Mouse (Mus musculus) forebrain, embryonic 11.5 days (tissue): ENCODE measurements around the gene Gm11213. TPM values are rescaled to one million over a fixed set of nuclear protein-coding genes. Genes with fewer than 3 reads are reported as not detected.

Source experiments
- ATAC-seq: fragments of 200-750 bp; cut with Nextera tagmentation; replicated peaks from 2 replicates; pipeline ENCODE4 v1.8.0; 2017; ENCODE audit warnings: moderate TSS enrichment; ENCODE audit not compliant: low FRiP score
- DNase-seq: peaks from one replicate; pipeline ENCODE4 v3.0.0-alpha.2; 2017; ENCODE audit warnings: low spot score
- H3K27ac ChIP-seq: fragments of 300-500 bp; sonication (generic); 2 replicates; pipeline ENCODE4 v1.5.1; 2014; ENCODE audit warnings: low read depth, low read length
- H3K27me3 ChIP-seq: fragments of 300-500 bp; sonication (generic); 2 replicates; pipeline ENCODE4 v1.6.1; 2014; ENCODE audit warnings: mild to moderate bottlenecking, low read length, mixed read lengths; ENCODE audit not compliant: control insufficient read depth, insufficient read depth
- H3K36me3 ChIP-seq: fragments of 300-500 bp; sonication (generic); 2 replicates; pipeline ENCODE4 v1.6.1; 2014; ENCODE audit warnings: mild to moderate bottlenecking, low read length, moderate library complexity, mixed read lengths; ENCODE audit not compliant: control insufficient read depth, insufficient read depth
- H3K4me1 ChIP-seq: fragments of 300-500 bp; sonication (generic); replicated peaks from 2 replicates; pipeline ENCODE4 v1.6.1; 2014; ENCODE audit warnings: low read length, mixed read lengths; ENCODE audit not compliant: control insufficient read depth, insufficient read depth
- H3K4me2 ChIP-seq: fragments of 300-500 bp; sonication (generic); 2 replicates; pipeline ENCODE4 v1.6.1; 2014; ENCODE audit warnings: low read depth, mild to moderate bottlenecking, low read length, moderate library complexity, mixed read lengths; ENCODE audit not compliant: severe bottlenecking
- H3K4me3 ChIP-seq: fragments of 300-500 bp; sonication (generic); 2 replicates; pipeline ENCODE4 v1.5.1; 2014; ENCODE audit warnings: low read depth, low read length
- H3K9ac ChIP-seq: fragments of 300-500 bp; sonication (generic); 2 replicates; pipeline ENCODE4 v1.6.1; 2014; ENCODE audit warnings: low read length
- H3K9me3 ChIP-seq: fragments of 300-500 bp; sonication (generic); 2 replicates; pipeline ENCODE4 v1.6.1; 2016; ENCODE audit warnings: low read length, mixed read lengths; ENCODE audit not compliant: control insufficient read depth
- WGBS: fragments of 180-500 bp; shearing (Covaris S2); extraction: QIAGEN DNeasy Blood & Tissue Kit; methylation state at CpG from one replicate; pipeline ENCODE4 v1.1.7; 2014; 5-methylcytosine and 5-hydroxymethylcytosine counted together
- polyA plus RNA-seq: library from polyadenylated mRNA; unstranded; fragments of >200 nt; fragmentation: Nextera tagmentation; extraction: Ambion mirVana; gene quantifications from 2 replicates; pipeline ENCODE4 v1.2.1, GENCODE M21; 2014

Gene Gm11213
- polyA plus RNA-seq, 1 experiment from 2014 or later, result not detected

DNA sequence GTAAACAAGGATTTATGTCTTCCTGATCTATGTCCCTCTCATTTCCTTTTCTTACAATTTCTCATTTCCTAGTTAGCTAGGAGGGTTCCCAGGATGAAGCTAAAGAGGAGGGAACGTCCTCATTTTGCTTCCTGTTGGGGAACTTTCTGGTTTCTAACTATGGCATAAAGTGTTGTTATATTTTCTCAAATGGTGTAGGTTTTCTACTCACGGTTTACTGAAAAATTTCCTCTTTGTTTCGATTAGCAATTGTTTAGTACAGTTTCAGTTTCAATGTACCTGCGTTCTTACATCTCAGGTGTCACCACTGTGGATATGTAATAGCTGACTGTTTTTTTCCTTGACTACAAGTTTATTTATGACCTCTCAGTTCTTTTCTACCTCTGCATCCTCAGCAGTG lies 14.5 kb downstream of the Gm11213 start:
- DNase-seq (no peak), ATAC-seq (no peak)
- no peak overlapping the region for H3K9ac ChIP-seq
- H3K4me2 ChIP-seq, result no peak overlapping the region
- no peaks in the 10 kb centered on the region for H3K9me3 ChIP-seq
- H3K27me3 ChIP-seq, result no peaks in the 10 kb centered on the region
- 92% methylated on average over 4 of the region's 4 CpGs for WGBS
- H3K4me1 ChIP-seq, result no peaks in the 10 kb centered on the region
- H3K36me3 ChIP-seq, result no peaks in the 10 kb centered on the region
- no peak overlapping the region for H3K4me3 ChIP-seq
- H3K27ac ChIP-seq, result no peak overlapping the region

DNA sequence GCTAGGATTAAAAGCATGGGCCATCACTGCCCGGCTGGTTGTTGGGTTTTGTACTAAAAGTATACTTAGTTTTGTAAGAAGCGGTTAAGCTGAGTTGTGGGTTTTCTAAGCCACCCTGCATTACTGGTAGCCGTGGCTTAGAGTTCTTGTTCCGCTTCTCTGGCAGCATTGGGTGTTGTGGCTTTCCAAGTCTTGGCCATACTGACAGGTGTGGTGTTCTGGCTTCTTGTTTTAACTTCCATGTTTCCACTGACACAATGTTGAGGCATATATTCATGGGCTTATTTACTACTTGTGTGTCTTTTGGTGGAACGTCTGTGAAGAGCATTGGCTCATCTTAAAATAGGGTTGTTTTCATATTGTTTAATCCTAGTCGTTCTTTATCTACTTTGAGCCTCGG lies 15.1 kb downstream of the Gm11213 start:
- Histone ChIP-seq H3K4me3 (no peak overlapping the region), H3K9ac (no peak overlapping the region), H3K36me3 (no peaks in the 10 kb centered on the region), H3K4me1 (no peaks in the 10 kb centered on the region), H3K9me3 (no peaks in the 10 kb centered on the region), H3K27ac (no peak overlapping the region), H3K4me2 (no peak overlapping the region), H3K27me3 (no peaks in the 10 kb centered on the region)
- WGBS, result 88% methylated on average over 7 of the region's 7 CpGs
- no peak for DNase-seq
- no peak for ATAC-seq

DNA sequence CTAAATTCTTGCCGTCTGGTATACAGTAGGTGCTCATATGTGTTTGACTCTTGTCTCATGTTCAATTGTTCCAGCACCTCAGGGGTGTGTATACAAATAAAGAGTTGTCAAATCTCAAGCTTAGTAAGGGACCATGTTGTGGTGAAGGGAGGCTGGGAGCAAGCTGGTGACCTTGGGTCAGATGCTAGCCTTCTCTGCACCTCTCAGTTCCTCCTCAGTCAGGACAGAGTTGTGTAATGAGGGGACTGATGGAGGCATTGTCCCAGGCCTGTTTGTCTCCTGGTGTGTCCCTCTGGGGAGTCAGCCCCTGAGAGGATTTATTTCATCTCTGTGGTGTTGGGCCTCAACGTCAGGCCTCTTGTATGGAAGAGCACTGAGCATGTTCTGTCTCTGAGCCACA lies 18.8 kb downstream of the Gm11213 start:
- no peak overlapping the region for H3K9ac ChIP-seq
- H3K9me3 ChIP-seq, result no peaks in the 10 kb centered on the region
- no peak overlapping the region for H3K4me3 ChIP-seq
- no peaks in the 10 kb centered on the region for H3K4me1 ChIP-seq
- ATAC-seq (no peak), DNase-seq (no peak)
- no peaks in the 10 kb centered on the region for H3K27me3 ChIP-seq
- 90% methylated on average over 2 of the region's 2 CpGs for WGBS
- no peaks in the 10 kb centered on the region for H3K36me3 ChIP-seq
- H3K27ac ChIP-seq, result no peak overlapping the region
- no peak overlapping the region for H3K4me2 ChIP-seq

GRCm38 (mm10) chr4:63585216-63585615 lies 19.8 kb downstream of the Gm11213 start:
- WGBS, result 86% methylated on average over 10 of the region's 10 CpGs
- no peak for ATAC-seq
- no peak for DNase-seq
- H3K4me2 ChIP-seq, result no peak overlapping the region
- H3K9ac ChIP-seq, result no peak overlapping the region
- H3K4me3 ChIP-seq, result no peak overlapping the region
- no peaks in the 10 kb centered on the region for H3K36me3 ChIP-seq
- no peaks in the 10 kb centered on the region for H3K9me3 ChIP-seq
- no peaks in the 10 kb centered on the region for H3K4me1 ChIP-seq
- no peak overlapping the region for H3K27ac ChIP-seq
- H3K27me3 ChIP-seq, result no peaks in the 10 kb centered on the region

GRCm38 (mm10) chr4:63582580-63582979 lies 22.5 kb downstream of the Gm11213 start:
- DNase-seq (peak; percentile 61), ATAC-seq (no peak)
- no peaks in the 10 kb centered on the region for H3K36me3 ChIP-seq
- peaks cover 2% of the 10 kb centered on the region; the same call in 1 of the 2 replicates for H3K4me1 ChIP-seq
- no peak overlapping the region for H3K27ac ChIP-seq
- H3K9me3 ChIP-seq, result no peaks in the 10 kb centered on the region
- no peak overlapping the region for H3K4me3 ChIP-seq
- H3K9ac ChIP-seq, result no peak overlapping the region
- no peak overlapping the region for H3K4me2 ChIP-seq
- H3K27me3 ChIP-seq, result no peaks in the 10 kb centered on the region
- 62% methylated on average over 5 of the region's 5 CpGs for WGBS

DNA sequence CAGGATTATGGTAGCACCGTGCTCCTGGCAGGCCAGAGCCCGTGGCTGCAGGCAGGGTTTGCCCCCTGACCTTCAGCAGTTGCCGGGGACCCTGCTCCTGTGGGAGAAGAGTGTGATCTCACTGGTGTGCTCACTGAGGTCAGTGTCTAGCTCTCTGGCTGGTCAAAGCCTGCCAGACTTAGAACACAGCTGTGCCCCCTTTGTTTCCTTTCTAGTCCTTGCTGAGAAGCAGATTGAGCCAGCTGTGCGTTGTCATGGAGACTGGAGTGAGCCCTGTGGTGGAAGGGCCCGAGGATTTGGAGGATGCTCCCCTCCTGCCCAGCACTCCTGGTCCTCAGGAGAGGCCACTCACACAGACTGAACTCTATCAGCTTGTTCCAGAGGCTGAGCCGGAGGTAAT lies 25.0 kb downstream of the Gm11213 start:
- H3K4me3 ChIP-seq, result no peak overlapping the region
- 18% methylated on average over 6 of the region's 6 CpGs for WGBS
- no peaks in the 10 kb centered on the region for H3K36me3 ChIP-seq
- DNase-seq, result peak; percentile 61
- no peak overlapping the region for H3K4me2 ChIP-seq
- H3K27ac ChIP-seq, result no peak overlapping the region
- ATAC-seq, result peak; percentile 88
- peaks cover 2% of the 10 kb centered on the region; the same call in 1 of the 2 replicates for H3K4me1 ChIP-seq
- H3K9ac ChIP-seq, result no peak overlapping the region; the same call in 1 of the 2 replicates
- H3K27me3 ChIP-seq, result no peaks in the 10 kb centered on the region
- H3K9me3 ChIP-seq, result no peaks in the 10 kb centered on the region

DNA sequence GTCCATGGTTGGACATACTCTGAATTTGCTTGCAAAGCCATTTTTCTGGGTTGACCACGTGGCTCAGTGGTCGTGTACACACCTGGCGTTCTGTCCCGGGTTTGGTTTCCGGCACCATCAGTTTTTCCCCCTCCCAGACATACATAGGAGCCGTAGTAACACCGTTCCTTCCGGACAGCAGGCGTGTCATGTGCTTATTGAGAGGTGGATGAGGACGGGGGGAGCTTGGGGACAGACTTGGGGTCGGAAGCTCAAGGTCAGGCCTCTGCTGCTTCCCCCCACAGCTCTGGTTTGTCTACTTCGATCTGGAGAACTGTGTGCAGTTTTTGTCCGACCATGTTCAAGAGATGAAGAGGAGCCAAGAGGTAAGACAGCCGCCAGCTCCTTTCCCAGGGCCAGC lies 25.4 kb downstream of the Gm11213 start:
- no peak overlapping the region for H3K27ac ChIP-seq
- H3K9ac ChIP-seq, result no peak overlapping the region; the same call in 1 of the 2 replicates
- peak; percentile 40; the same call in 1 of the 2 replicates for ATAC-seq

DNA sequence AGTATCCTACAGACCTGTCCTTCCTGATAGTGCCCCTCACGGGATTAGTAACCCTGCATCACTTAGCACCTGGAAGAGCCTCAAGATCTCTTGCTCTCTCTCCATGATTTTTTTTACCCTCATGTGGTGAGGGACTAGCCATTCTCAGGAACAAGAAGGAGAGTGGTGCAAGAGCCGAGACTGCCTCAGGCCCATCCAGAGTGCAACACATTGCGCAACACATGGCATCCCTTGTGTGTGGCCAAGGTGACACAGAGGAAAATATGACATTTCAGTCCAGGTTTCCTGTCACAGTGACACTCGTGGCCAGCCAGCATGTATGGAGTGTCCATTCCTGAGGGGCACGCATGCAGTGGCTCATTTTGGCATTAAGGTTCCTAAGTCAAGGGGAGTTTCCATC lies 32.4 kb downstream of the Gm11213 start:
- Histone ChIP-seq H3K9me3 (no peaks in the 10 kb centered on the region), H3K27ac (no peak overlapping the region), H3K4me1 (peaks cover 6% of the 10 kb centered on the region; the same call in 1 of the 2 replicates), H3K4me2 (no peak overlapping the region), H3K4me3 (no peak overlapping the region), H3K27me3 (no peaks in the 10 kb centered on the region), H3K9ac (no peak overlapping the region), H3K36me3 (no peaks in the 10 kb centered on the region)
- DNase-seq (no peak), ATAC-seq (no peak)
- WGBS, result 90% methylated on average over 5 of the region's 5 CpGs

More for the DNA sequence above, 25.4 kb downstream of the Gm11213 start:
- H3K9me3 ChIP-seq, result no peaks in the 10 kb centered on the region
- H3K4me3 ChIP-seq, result no peak overlapping the region
- DNase-seq, result no peak
- no peaks in the 10 kb centered on the region for H3K36me3 ChIP-seq
- H3K4me1 ChIP-seq, result peaks cover 2% of the 10 kb centered on the region; the same call in 1 of the 2 replicates
- WGBS, result 78% methylated on average over 14 of the region's 14 CpGs
- no peaks in the 10 kb centered on the region for H3K27me3 ChIP-seq
- H3K4me2 ChIP-seq, result no peak overlapping the region

GRCm38 (mm10) chr4:63570208-63570781 lies 34.8 kb downstream of the Gm11213 start:
- H3K27ac ChIP-seq, result no peak overlapping the region
- H3K27me3 ChIP-seq, result no peaks in the 10 kb centered on the region
- H3K4me3 ChIP-seq, result no peak overlapping the region
- WGBS, result 20% methylated on average over 7 of the region's 7 CpGs
- no peak overlapping the region for H3K9ac ChIP-seq
- H3K4me2 ChIP-seq, result no peak overlapping the region
- DNase-seq, result no peak
- peaks cover 6% of the 10 kb centered on the region; the same call in 1 of the 2 replicates for H3K4me1 ChIP-seq
- H3K9me3 ChIP-seq, result no peaks in the 10 kb centered on the region
- no peaks in the 10 kb centered on the region for H3K36me3 ChIP-seq
- ATAC-seq, result no peak
